In the genomic region with DNA sequence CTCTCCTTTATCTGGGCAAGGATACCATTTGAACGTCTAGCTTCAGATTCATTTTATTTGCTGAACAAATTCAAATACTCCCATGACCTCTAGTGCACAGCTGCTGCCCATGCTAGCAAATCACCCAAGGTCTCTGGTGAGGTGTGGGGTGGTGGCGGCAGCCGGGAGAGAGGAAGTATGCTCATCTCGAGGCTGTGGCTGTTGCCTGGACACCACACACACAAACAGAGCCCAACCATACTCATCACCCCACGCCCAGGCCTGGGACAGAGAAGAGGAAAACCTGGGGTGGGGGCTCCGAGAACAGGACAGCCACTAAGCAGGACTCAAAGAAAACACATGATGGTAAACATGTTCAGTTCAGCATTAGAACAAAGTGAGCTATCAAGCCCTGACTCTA, we compare ENCODE assay signal across 9 mouse cellular contexts. TPM values are rescaled to one million over a fixed set of nuclear protein-coding genes. Genes with fewer than 3 reads are reported as not detected.
DNase-seq lines count a peak whose midpoint lies in the region; ATAC-seq lines count a peak whose summit lies in the region.
"Had no signal": no experiment of that assay in that cellular context is flagged by ENCODE, and none has a peak within 500 bp of the region (broad histone marks: within the 10 kb centered on the region; RNA-seq: fewer than 3 reads in every experiment).

No protein-coding gene starts in this region.

- H3K9me3 ChIP-seq in heart, embryonic 12.5 days (replicated peaks) = no peaks in the 10 kb centered on the region
- no peaks in the 10 kb centered on the region for H3K9me3 ChIP-seq in liver, embryonic 15.5 days (replicated peaks)

- no peaks in the 10 kb centered on the region for H3K27me3 ChIP-seq in heart, embryonic 12.5 days (replicated peaks)
- no peaks in the 10 kb centered on the region for H3K27me3 ChIP-seq in liver, embryonic 15.5 days

- H3K9ac ChIP-seq in heart, embryonic 12.5 days = no peak overlapping the region
- no peak overlapping the region for H3K9ac ChIP-seq in liver, embryonic 15.5 days

- no peak overlapping the region for H3K4me3 ChIP-seq in heart, embryonic 12.5 days
- H3K4me3 ChIP-seq in liver, embryonic 15.5 days (replicated peaks) = no peak overlapping the region

- peak; percentile 84 for ATAC-seq in heart, embryonic 12.5 days (ENCODE audit: insufficient number of reproducible peaks, low FRiP score)
- 0 out of 2 replicates have a peak, but pooled peaks have one; percentile 17 for ATAC-seq in liver, embryonic 15.5 days (ENCODE audit: insufficient read depth)

- peak overlapping the region; percentile 49; the same call in 1 of the 2 replicates for H3K27ac ChIP-seq in heart, embryonic 12.5 days (ENCODE audit: poor library complexity, severe bottlenecking)
- 0 out of 2 replicates have a peak overlapping the region, but pooled peaks have one; percentile 34 for H3K27ac ChIP-seq in liver, embryonic 15.5 days (replicated peaks)

- WGBS in heart, embryonic 12.5 days = 28% methylated on average over 6 of the region's 6 CpGs
- 40% methylated on average over 6 of the region's 6 CpGs for WGBS in liver, embryonic 15.5 days (ENCODE audit: insufficient replicate concordance)

- peaks cover 52% of the 10 kb centered on the region for H3K36me3 ChIP-seq in heart, embryonic 12.5 days
- peaks cover 67% of the 10 kb centered on the region for H3K36me3 ChIP-seq in liver, embryonic 15.5 days (replicated peaks)

- peak; percentile 37 for DNase-seq in spleen, adult 12 weeks (ENCODE audit: low spot score)
- DNase-seq in spleen, postnatal 14 days (ENCODE audit: low spot score in 2 of 2) = no peak
- peak; percentile 59 to 64 for DNase-seq in spleen, postnatal 36 days (ENCODE audit: low spot score in 2 of 2)
- no peak for DNase-seq in embryo, embryonic 10.5 days (ENCODE audit: low spot score)
- DNase-seq in kidney, postnatal 4 days = no peak
- no peak for DNase-seq in ovary, postnatal 14 days (ENCODE audit: low spot score)

- H3K4me1 ChIP-seq in heart, embryonic 12.5 days (replicated peaks) = peaks cover 29% of the 10 kb centered on the region
- peaks cover 52% of the 10 kb centered on the region for H3K4me1 ChIP-seq in liver, embryonic 15.5 days (replicated peaks)

- H3K4me2 ChIP-seq in heart, embryonic 12.5 days = no peak overlapping the region
- no peak overlapping the region for H3K4me2 ChIP-seq in liver, embryonic 15.5 days

RNA-seq across cellular contexts. Expression of a gene that starts 11.5 kb away (rescaled TPM):
- 9.8 and 10.2 TPM in 2 replicates for polyA plus RNA-seq in heart, embryonic 12.5 days (2016; fragmentation: Nextera tagmentation; extraction: Ambion mirVana)
- polyA plus RNA-seq in liver, embryonic 15.5 days (2015; fragmentation: Nextera tagmentation; extraction: Ambion mirVana) = 6.5 and 8.1 TPM in 2 replicates

RNA-seq across cellular contexts. Expression of a gene that starts 16.1 kb away (rescaled TPM):
- polyA plus RNA-seq in heart, embryonic 12.5 days (2016; fragmentation: Nextera tagmentation; extraction: Ambion mirVana) = 3.2 and 3.7 TPM in 2 replicates
- 34.4 and 39.1 TPM in 2 replicates for polyA plus RNA-seq in liver, embryonic 15.5 days (2015; fragmentation: Nextera tagmentation; extraction: Ambion mirVana)

RNA-seq across cellular contexts. Expression of a gene that starts 37.6 kb away (rescaled TPM):
- polyA plus RNA-seq in heart, embryonic 12.5 days (2016; fragmentation: Nextera tagmentation; extraction: Ambion mirVana) = 78.2 and 84.7 TPM in 2 replicates
- 54.4 and 58.1 TPM in 2 replicates for polyA plus RNA-seq in liver, embryonic 15.5 days (2015; fragmentation: Nextera tagmentation; extraction: Ambion mirVana)

RNA-seq across cellular contexts. Expression of a gene that starts 43.1 kb away (rescaled TPM):
- 1.0 and 1.7 TPM in 2 replicates for polyA plus RNA-seq in heart, embryonic 12.5 days (2016; fragmentation: Nextera tagmentation; extraction: Ambion mirVana)
- 0.03 and 0.12 TPM in 2 replicates for polyA plus RNA-seq in liver, embryonic 15.5 days (2015; fragmentation: Nextera tagmentation; extraction: Ambion mirVana)

RNA-seq across cellular contexts. Expression of a gene that starts 43.5 kb away (rescaled TPM):
- not detected in 2 replicates for polyA plus RNA-seq in heart, embryonic 12.5 days (2016; fragmentation: Nextera tagmentation; extraction: Ambion mirVana)
- not detected in 2 replicates for polyA plus RNA-seq in liver, embryonic 15.5 days (2015; fragmentation: Nextera tagmentation; extraction: Ambion mirVana)
- polyA plus RNA-seq: limb, embryonic 11.5 days had no signal

Comparison
In these comparisons a context has a peak if more than half of its experiments do, and no peak if none do; other contexts are left out.
1. DNase-seq: peak in spleen, adult 12 weeks (single experiment) and spleen, postnatal 36 days (2 of 2); none in spleen, postnatal 14 days (0 of 2), embryo, embryonic 10.5 days (single experiment), kidney, postnatal 4 days (0 of 2) and ovary, postnatal 14 days (single experiment).